8 mouse cellular contexts compared by ENCODE assay signal in genomic region chr10:34418204-34418756, GRCm38 (mm10). TPM values are rescaled to one million over a fixed set of nuclear protein-coding genes. Genes with fewer than 3 reads are reported as not detected.
DNase-seq lines count a peak whose midpoint lies in the region; ATAC-seq lines count a peak whose summit lies in the region.

Nt5dc1 (minus strand) TSS chr10:34418552.

- H3K9ac ChIP-seq in kidney, embryonic 15.5 days = peak within 1 kb of the TSS; percentile 82

- peak within 1 kb of the TSS; percentile 95 for H3K27ac ChIP-seq in heart, embryonic 10.5 days
- peak within 1 kb of the TSS; percentile 82 for H3K27ac ChIP-seq in kidney, embryonic 15.5 days

- DNase-seq in B cell, adult 2 months = peak; percentile 96 to 97
- DNase-seq in brain, adult 2 months (ENCODE audit: low read depth, low spot score) = peak; percentile 96
- peak; percentile 99 for DNase-seq in heart, embryonic 10.5 days (ENCODE audit: low spot score)
- DNase-seq in liver = peak; percentile 99
- peak; percentile 97 to 99 for DNase-seq in spleen, postnatal 4 days (ENCODE audit: low spot score in 2 of 2)

- H3K4me2 ChIP-seq in kidney, embryonic 15.5 days = peak within 1 kb of the TSS; percentile 70

- under 1% methylated on average over 49 of the region's 49 CpGs for WGBS in heart, embryonic 10.5 days
- under 1% methylated on average over 49 of the region's 49 CpGs for WGBS in kidney, embryonic 15.5 days

- peak within 1 kb of the TSS; percentile 75 for H3K4me3 ChIP-seq in heart, embryonic 10.5 days
- peak within 1 kb of the TSS; percentile 69 for H3K4me3 ChIP-seq in kidney, embryonic 15.5 days (replicated peaks)

- H3K4me1 ChIP-seq in heart, embryonic 10.5 days = peaks cover 7% of the 10 kb centered on the region; the same call in 1 of the 2 replicates
- peaks cover 10% of the 10 kb centered on the region; the same call in 1 of the 2 replicates for H3K4me1 ChIP-seq in kidney, embryonic 15.5 days

- no peaks in the 10 kb centered on the region for H3K27me3 ChIP-seq in heart, embryonic 10.5 days (ENCODE audit: insufficient read depth, poor library complexity, severe bottlenecking)
- H3K27me3 ChIP-seq in kidney, embryonic 15.5 days = no peaks in the 10 kb centered on the region

- H3K36me3 ChIP-seq in heart, embryonic 10.5 days = no peaks in the 10 kb centered on the region
- no peaks in the 10 kb centered on the region for H3K36me3 ChIP-seq in kidney, embryonic 15.5 days

- ATAC-seq in erythroblast, adult 5-6 weeks (replicated peaks; ENCODE audit: low FRiP score, poor library complexity, severe bottlenecking) = peak; percentile 96
- peak; percentile 99 for ATAC-seq in kidney, embryonic 15.5 days (replicated peaks; ENCODE audit: low FRiP score)
- peak; percentile 94 for ATAC-seq in monocyte, adult 5-6 weeks (replicated peaks; ENCODE audit: insufficient number of reproducible peaks, low FRiP score, low TSS enrichment, poor library complexity, severe bottlenecking)

- no peaks in the 10 kb centered on the region for H3K9me3 ChIP-seq in heart, embryonic 10.5 days
- no peaks in the 10 kb centered on the region for H3K9me3 ChIP-seq in kidney, embryonic 15.5 days (replicated peaks)

RNA-seq across cellular contexts. Expression of gene Nt5dc1, which starts in this region (rescaled TPM):
- total RNA-seq in erythroblast, adult 5-6 weeks (2015; ENCODE audit: low replicate concordance) = 6.1 and 8.2 TPM in 2 replicates
- total RNA-seq in erythroblast, adult 5-6 weeks (2017; ENCODE audit: low replicate concordance) = 7.0 and 11.6 TPM in 2 replicates
- polyA plus RNA-seq in heart, embryonic 10.5 days (2016; fragmentation: Nextera tagmentation; extraction: Ambion mirVana) = 7.3 and 8.2 TPM in 2 replicates
- 12.0 and 12.2 TPM in 2 replicates for polyA plus RNA-seq in kidney, embryonic 15.5 days (2015; fragmentation: Nextera tagmentation; extraction: Ambion mirVana)
- total RNA-seq in monocyte, adult 5-6 weeks (2017) = 38.7 to 42.3 TPM (median 40.4 TPM) in 3 replicates

Comparison
In these comparisons a context has a peak if more than half of its experiments do, and no peak if none do; other contexts are left out.
1. Peak in every context shown above with its lines: DNase-seq, ATAC-seq, H3K4me3 ChIP-seq and H3K27ac ChIP-seq.